Mouse (Mus musculus) myocyte (in vitro differentiated cells): ENCODE results near the gene Hist2h3c2.

Experiments
- CEBPB ChIP-seq: IDR thresholded peaks from 2 replicates; pipeline ENCODE4 v1.6.1; 2011; ENCODE audit warnings: mild to moderate bottlenecking, moderate library complexity; ENCODE audit not compliant: poor library complexity, insufficient read depth, severe bottlenecking
- E2F4 ChIP-seq: IDR thresholded peaks from one replicate; pipeline ENCODE4 v1.6.1; 2011; ENCODE audit warnings: mild to moderate bottlenecking, control low read depth, moderate library complexity; ENCODE audit not compliant: insufficient read depth
- MAX ChIP-seq: IDR thresholded peaks from one replicate; pipeline ENCODE4 v1.6.1; 2011; ENCODE audit warnings: low read depth, mild to moderate bottlenecking, control low read depth
- MYOD1 ChIP-seq, 3 experiments: IDR thresholded peaks; one replicate each; pipeline ENCODE4 v1.6.1; 2011; ENCODE audit warnings: control low read depth in 2 of 3, low read depth in 2 of 3, mild to moderate bottlenecking in 2 of 3, moderate library complexity in 1 of 3; ENCODE audit not compliant: insufficient read length in 2 of 3, control insufficient read depth in 1 of 3
- MYOG ChIP-seq, 3 experiments: IDR thresholded peaks; one replicate each; pipeline ENCODE4 v1.6.1; 2011; ENCODE audit warnings: control low read depth in 2 of 3, low read depth in 2 of 3, mild to moderate bottlenecking in 2 of 3; ENCODE audit not compliant: insufficient read length in 2 of 3, control insufficient read depth in 1 of 3, insufficient read depth in 1 of 3
- POLR2A ChIP-seq: IDR thresholded peaks from one replicate; pipeline ENCODE4 v1.6.1; 2011; ENCODE audit warnings: low read depth, mild to moderate bottlenecking, control low read depth, moderate library complexity; ENCODE audit not compliant: insufficient read length
- POLR2AphosphoS2 ChIP-seq: IDR thresholded peaks from one replicate; pipeline ENCODE4 v1.6.1; 2011; ENCODE audit warnings: low read depth, control low read depth; ENCODE audit not compliant: insufficient read length
- REST ChIP-seq: IDR thresholded peaks from one replicate; pipeline ENCODE4 v1.6.1; 2011; ENCODE audit warnings: mild to moderate bottlenecking, control low read depth, moderate library complexity; ENCODE audit not compliant: insufficient read depth, insufficient read length
- SRF ChIP-seq: IDR thresholded peaks from one replicate; pipeline ENCODE4 v1.6.1; 2011; ENCODE audit warnings: low read depth; ENCODE audit not compliant: control insufficient read depth, insufficient read length
- TCF12 ChIP-seq: IDR thresholded peaks from one replicate; pipeline ENCODE4 v1.6.1; 2011; ENCODE audit warnings: mild to moderate bottlenecking, control low read depth; ENCODE audit not compliant: poor library complexity, insufficient read depth, severe bottlenecking
- TCF3 ChIP-seq: IDR thresholded peaks from one replicate; pipeline ENCODE4 v1.6.1; 2011; ENCODE audit warnings: low read depth, control low read depth; ENCODE audit not compliant: insufficient read length
- USF1 ChIP-seq: IDR thresholded peaks from one replicate; pipeline ENCODE4 v1.6.1; 2011; ENCODE audit warnings: low read depth, mild to moderate bottlenecking, control low read depth, moderate library complexity

DNA sequence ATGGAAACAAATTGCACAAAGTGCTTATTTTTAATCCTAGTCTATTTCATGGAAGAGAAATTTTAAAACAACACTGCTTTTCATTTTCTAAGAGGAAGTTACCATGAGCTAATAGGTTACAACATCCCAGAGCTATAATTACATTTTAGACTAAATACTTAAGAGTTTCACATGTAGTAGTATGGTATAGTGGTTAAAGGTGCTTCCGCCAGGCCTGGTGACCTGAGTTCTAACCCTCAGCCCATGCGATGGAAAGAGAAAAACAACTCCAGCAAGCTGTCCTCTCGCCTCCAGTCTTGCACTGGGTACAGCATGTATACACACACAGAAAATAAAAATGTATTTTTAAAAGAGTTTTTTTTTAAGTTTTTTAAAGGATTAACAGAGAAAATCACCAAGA lies 12.9 kb upstream of the Hist2h3c2 start:
- no peak for TF ChIP-seq MYOD1 (IDR thresholded peaks at IDR 0.05; ENCODE audit: control insufficient read depth in 1 of 3, insufficient read length in 2 of 3, low read depth in 2 of 3)
- TF ChIP-seq E2F4: no peak
- no peak for TF ChIP-seq POLR2A
- no peak for TF ChIP-seq CEBPB
- TF ChIP-seq MAX: no peak
- no peak for TF ChIP-seq TCF12
- TF ChIP-seq TCF3: no peak
- no peak for TF ChIP-seq USF1
- no peak for TF ChIP-seq REST
- TF ChIP-seq SRF: no peak
- no peak for TF ChIP-seq MYOG (IDR thresholded peaks at IDR 0.05; ENCODE audit: control insufficient read depth in 1 of 3, insufficient read depth in 1 of 3, insufficient read length in 2 of 3, low read depth in 2 of 3)
- no peak for TF ChIP-seq POLR2AphosphoS2
